Mouse (Mus musculus): ENCODE results near the gene Ccdc61. TPM values are rescaled to one million over a fixed set of nuclear protein-coding genes. Genes with fewer than 3 reads are reported as not detected.
A peak's percentile ranks its signal among the peaks of the same experiment; 100 is the strongest.

Gene Ccdc61
- total RNA-seq, 1 experiment, result 11.8 TPM

DNA sequence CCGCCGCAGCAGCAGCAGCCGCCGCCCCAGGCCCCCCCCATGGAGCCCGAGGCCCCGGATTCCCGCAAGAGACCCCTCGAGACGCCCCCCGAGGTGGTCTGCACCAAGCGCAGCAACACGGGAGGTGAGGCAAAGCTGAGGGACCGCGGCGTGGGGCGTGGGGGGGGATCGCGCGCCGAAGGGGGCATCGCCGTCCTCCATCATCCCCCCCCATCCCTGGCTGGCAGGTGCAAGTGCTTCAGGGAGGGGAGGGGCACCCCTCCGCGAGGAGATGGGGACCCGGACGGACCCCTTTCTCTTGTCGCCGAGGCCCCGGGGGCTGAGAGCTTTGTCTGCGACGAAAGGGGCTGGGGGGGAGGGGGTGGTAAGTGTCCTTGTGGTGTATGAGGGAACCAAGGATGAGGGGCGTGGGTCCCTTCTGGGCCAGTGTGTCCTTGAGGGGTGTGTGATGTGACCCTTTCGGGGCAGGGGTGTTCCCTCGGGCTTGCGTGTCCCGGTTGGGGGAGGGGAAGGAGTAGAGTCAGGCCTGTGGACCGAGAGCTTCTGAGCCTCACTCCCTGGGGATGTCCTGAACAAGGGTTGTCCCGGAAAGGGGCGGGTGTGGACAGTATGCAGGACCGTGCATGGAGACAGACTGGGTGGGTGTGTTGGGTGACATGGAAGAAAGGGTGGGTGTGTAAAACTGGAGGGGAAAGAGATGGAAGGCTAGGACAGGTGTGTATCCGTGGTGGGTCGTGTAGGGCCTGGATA is 16.0 kb upstream of the Ccdc61 start:
- H3K4me3 ChIP-seq (ENCODE audit: insufficient read depth in 1 of 2, low read depth in 1 of 2, low read length in 2 of 2, poor library complexity in 1 of 2, severe bottlenecking in 1 of 2), result peak overlapping the region; percentile 68 to 72

DNA sequence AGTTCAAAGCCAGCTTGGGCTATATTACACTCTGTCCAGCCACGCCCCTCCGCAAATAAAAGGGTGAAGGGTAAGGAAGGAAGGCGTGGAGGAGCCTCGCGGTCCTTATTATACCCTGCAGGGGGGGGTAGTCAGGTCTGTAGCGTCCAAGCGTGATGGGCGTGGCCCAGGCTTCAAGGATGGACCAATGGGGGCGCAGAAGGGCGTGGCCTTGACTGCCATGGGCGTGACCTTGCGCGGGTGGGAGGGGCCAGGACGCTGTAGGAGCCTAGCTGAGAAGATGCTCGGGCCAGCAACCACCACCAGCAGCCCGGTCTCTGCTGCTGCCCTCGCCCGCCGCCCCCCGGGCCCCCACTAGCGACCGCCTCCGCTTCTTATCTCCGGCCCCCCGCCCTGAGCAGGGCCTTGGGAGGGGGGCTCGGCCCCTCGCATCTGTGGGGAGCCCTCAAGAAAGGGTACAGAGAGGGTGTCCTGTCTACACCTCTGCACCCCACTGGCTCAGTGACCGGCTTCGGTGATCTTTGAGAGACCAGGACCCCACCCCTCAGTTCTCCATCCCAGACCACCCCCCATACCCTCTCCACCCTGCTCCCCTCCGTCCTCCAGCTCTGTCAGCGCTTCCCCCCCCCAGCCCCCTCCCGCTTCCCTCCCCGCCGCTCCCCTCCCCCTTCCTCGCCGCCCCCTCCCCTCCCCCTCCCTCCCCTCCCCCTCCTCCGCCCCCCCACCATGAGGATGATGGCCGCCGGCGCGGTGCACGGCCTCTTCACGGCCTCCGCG is 15.1 kb upstream of the Ccdc61 start, which contains the start of gene Nova2:
Gene Nova2 (plus strand): TSS at position 727 of the 777 bp plus-strand sequence.
- Histone ChIP-seq H3K27ac (ENCODE audit: insufficient read depth, low read depth, low read length, poor library complexity, severe bottlenecking) (no peak within 1 kb of the TSS), H3K4me3 (ENCODE audit: insufficient read depth in 1 of 2, low read depth in 1 of 2, low read length in 2 of 2, poor library complexity in 1 of 2, severe bottlenecking in 1 of 2) (peak within 1 kb of the TSS; percentile 72 to 84), H3K9ac (ENCODE audit: insufficient read depth, low read depth, low read length, poor library complexity, severe bottlenecking) (peak within 1 kb of the TSS; percentile 23), H3K36me3 (ENCODE audit: control insufficient read depth, insufficient read depth, low read length, poor library complexity, severe bottlenecking) (no peaks in the 10 kb centered on the region), H3K9me3 (ENCODE audit: control insufficient read depth, insufficient read depth, low read depth, low read length) (no peaks in the 10 kb centered on the region), H3K4me1 (ENCODE audit: control insufficient read depth in 2 of 2, insufficient read depth in 2 of 2, low read length in 2 of 2, poor library complexity in 1 of 2) (peaks cover 9 to 15% of the 10 kb centered on the region in 2 experiments)
- DNase-seq (ENCODE audit: low read depth, low spot score), result peak; percentile 94
- TF ChIP-seq ZC3H11A (IDR thresholded peaks at IDR 0.05; ENCODE audit: borderline replicate concordance, low read depth, low read length) (no peak), CHD2 (IDR thresholded peaks at IDR 0.05; ENCODE audit: low read depth, low read length) (no peak), ZNF384 (IDR thresholded peaks at IDR 0.05; ENCODE audit: low read depth, low read length) (no peak), HCFC1 (IDR thresholded peaks at IDR 0.05; ENCODE audit: borderline replicate concordance, insufficient read depth, low read length) (no peak), MAFK (IDR thresholded peaks at IDR 0.05; ENCODE audit: insufficient read depth, low read depth, low read length) (no peak)
- in situ Hi-C loops (cut with MboI; ENCODE audit: low sequenced_read_pairs in 2 of 2, unreplicated experiment in 2 of 2), result no loop called here

More for the DNA sequence above, 16.0 kb upstream of the Ccdc61 start:
- Histone ChIP-seq H3K36me3 (ENCODE audit: control insufficient read depth, insufficient read depth, low read length, poor library complexity, severe bottlenecking) (no peaks in the 10 kb centered on the region), H3K9ac (ENCODE audit: insufficient read depth, low read depth, low read length, poor library complexity, severe bottlenecking) (peak overlapping the region; percentile 23), H3K4me1 (ENCODE audit: control insufficient read depth in 2 of 2, insufficient read depth in 2 of 2, low read length in 2 of 2, poor library complexity in 1 of 2) (peaks cover 6 to 14% of the 10 kb centered on the region in 2 experiments), H3K9me3 (ENCODE audit: control insufficient read depth, insufficient read depth, low read depth, low read length) (no peaks in the 10 kb centered on the region), H3K27ac (ENCODE audit: insufficient read depth, low read depth, low read length, poor library complexity, severe bottlenecking) (no peak overlapping the region)
- in situ Hi-C loops (cut with MboI; ENCODE audit: low sequenced_read_pairs in 2 of 2, unreplicated experiment in 2 of 2), result no loop called here
- DNase-seq (ENCODE audit: low read depth, low spot score), result peak; percentile 39
- TF ChIP-seq MAFK (IDR thresholded peaks at IDR 0.05; ENCODE audit: insufficient read depth, low read depth, low read length), result no peak
- TF ChIP-seq HCFC1 (IDR thresholded peaks at IDR 0.05; ENCODE audit: borderline replicate concordance, insufficient read depth, low read length), result no peak
- no peak for TF ChIP-seq CHD2 (IDR thresholded peaks at IDR 0.05; ENCODE audit: low read depth, low read length)
- no peak for TF ChIP-seq ZC3H11A (IDR thresholded peaks at IDR 0.05; ENCODE audit: borderline replicate concordance, low read depth, low read length)
- no peak for TF ChIP-seq ZNF384 (IDR thresholded peaks at IDR 0.05; ENCODE audit: low read depth, low read length)

DNA sequence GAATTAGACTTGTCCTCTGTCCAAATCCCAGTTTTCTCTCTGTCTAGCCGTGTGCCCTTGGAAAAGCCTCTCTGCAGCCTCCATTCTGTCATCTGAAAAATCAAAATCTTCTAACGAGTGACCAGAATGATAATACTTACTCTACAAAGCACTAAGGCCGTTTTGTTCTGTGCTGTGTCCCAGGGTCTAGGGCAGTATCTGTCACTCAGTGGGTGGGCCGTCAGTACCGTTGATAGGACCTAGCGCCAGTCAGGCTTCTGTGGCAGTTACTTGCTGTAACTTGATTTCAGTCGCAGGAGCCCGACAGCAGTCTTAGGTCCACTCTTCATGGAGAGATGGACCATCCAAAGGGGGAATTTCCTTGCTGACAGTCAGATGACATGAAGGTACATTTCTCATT is 14.1 kb upstream of the Ccdc61 start:
- in situ Hi-C loops (cut with MboI; ENCODE audit: low sequenced_read_pairs in 2 of 2, unreplicated experiment in 2 of 2), result no loop called here
- DNase-seq (ENCODE audit: low read depth, low spot score), result no peak
- TF ChIP-seq ZC3H11A (IDR thresholded peaks at IDR 0.05; ENCODE audit: borderline replicate concordance, low read depth, low read length), result no peak
- no peak for TF ChIP-seq ZNF384 (IDR thresholded peaks at IDR 0.05; ENCODE audit: low read depth, low read length)
- no peak for TF ChIP-seq HCFC1 (IDR thresholded peaks at IDR 0.05; ENCODE audit: borderline replicate concordance, insufficient read depth, low read length)
- Histone ChIP-seq H3K9me3 (ENCODE audit: control insufficient read depth, insufficient read depth, low read depth, low read length) (no peaks in the 10 kb centered on the region), H3K9ac (ENCODE audit: insufficient read depth, low read depth, low read length, poor library complexity, severe bottlenecking) (no peak overlapping the region), H3K36me3 (ENCODE audit: control insufficient read depth, insufficient read depth, low read length, poor library complexity, severe bottlenecking) (no peaks in the 10 kb centered on the region), H3K4me3 (ENCODE audit: insufficient read depth in 1 of 2, low read depth in 1 of 2, low read length in 2 of 2, poor library complexity in 1 of 2, severe bottlenecking in 1 of 2) (no peak overlapping the region), H3K27ac (ENCODE audit: insufficient read depth, low read depth, low read length, poor library complexity, severe bottlenecking) (no peak overlapping the region), H3K4me1 (ENCODE audit: control insufficient read depth in 2 of 2, insufficient read depth in 2 of 2, low read length in 2 of 2, poor library complexity in 1 of 2) (peaks cover 9 to 15% of the 10 kb centered on the region in 2 experiments)

DNA sequence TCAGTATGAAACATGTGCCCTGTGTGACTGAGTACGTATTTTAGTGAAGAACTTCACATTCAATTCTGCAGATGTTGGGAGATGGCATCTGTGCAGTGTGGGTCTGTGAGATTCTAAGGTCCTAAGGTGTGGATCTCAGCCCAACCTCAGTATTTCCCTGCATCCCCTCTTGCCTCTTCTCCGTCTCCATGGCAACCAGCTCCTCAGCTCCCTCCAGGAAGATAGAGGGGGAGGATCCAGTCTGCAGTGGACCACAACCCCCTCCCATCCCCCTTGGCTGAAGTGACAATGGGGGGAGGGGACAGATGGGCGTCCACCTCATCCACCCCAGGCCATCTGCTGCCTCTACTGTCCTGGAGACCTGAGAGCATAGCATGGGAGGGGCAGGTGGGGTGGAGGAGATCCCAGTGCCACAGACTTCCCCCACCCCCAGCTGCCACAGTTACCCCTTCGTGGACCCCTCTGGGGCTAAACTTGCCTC is 13.5 kb upstream of the Ccdc61 start:
- DNase-seq (ENCODE audit: low read depth, low spot score), result no peak
- in situ Hi-C loops (cut with MboI; ENCODE audit: low sequenced_read_pairs in 2 of 2, unreplicated experiment in 2 of 2), result no loop called here
- no peaks in the 10 kb centered on the region for H3K9me3 ChIP-seq (ENCODE audit: control insufficient read depth, insufficient read depth, low read depth, low read length)
- no peaks in the 10 kb centered on the region for H3K36me3 ChIP-seq (ENCODE audit: control insufficient read depth, insufficient read depth, low read length, poor library complexity, severe bottlenecking)
- no peak overlapping the region for H3K9ac ChIP-seq (ENCODE audit: insufficient read depth, low read depth, low read length, poor library complexity, severe bottlenecking)
- no peak overlapping the region for H3K4me3 ChIP-seq (ENCODE audit: insufficient read depth in 1 of 2, low read depth in 1 of 2, low read length in 2 of 2, poor library complexity in 1 of 2, severe bottlenecking in 1 of 2)
- TF ChIP-seq HCFC1 (IDR thresholded peaks at IDR 0.05; ENCODE audit: borderline replicate concordance, insufficient read depth, low read length) (no peak), MAFK (IDR thresholded peaks at IDR 0.05; ENCODE audit: insufficient read depth, low read depth, low read length) (no peak), ZC3H11A (IDR thresholded peaks at IDR 0.05; ENCODE audit: borderline replicate concordance, low read depth, low read length) (no peak), ZNF384 (IDR thresholded peaks at IDR 0.05; ENCODE audit: low read depth, low read length) (no peak), CHD2 (IDR thresholded peaks at IDR 0.05; ENCODE audit: low read depth, low read length) (no peak)
- no peak overlapping the region for H3K27ac ChIP-seq (ENCODE audit: insufficient read depth, low read depth, low read length, poor library complexity, severe bottlenecking)
- peaks cover 9 to 15% of the 10 kb centered on the region in 2 experiments for H3K4me1 ChIP-seq (ENCODE audit: control insufficient read depth in 2 of 2, insufficient read depth in 2 of 2, low read length in 2 of 2, poor library complexity in 1 of 2)
